Mouse (Mus musculus) adrenal gland, postnatal 0 days (tissue): ENCODE data around the gene Rag1. TPM values are rescaled to one million over a fixed set of nuclear protein-coding genes. Genes with fewer than 3 reads are reported as not detected.

Experiments used
- polyA plus RNA-seq: library from polyadenylated mRNA; unstranded; fragments of >200 nt; fragmentation: Nextera tagmentation; extraction: Ambion mirVana; gene quantifications from 2 replicates; pipeline ENCODE4 v1.2.1, GENCODE M21; 2015

Rag1 gene
- 0.08 and 0.14 TPM in 2 replicates for polyA plus RNA-seq

GRCm38 (mm10) chr2:101649114-101649671 is at the start of gene Rag1, which contains the start of gene B230118H07Rik:
Rag1 (minus strand) TSS chr2:101649501.
B230118H07Rik (minus strand) TSS chr2:101649532.

GRCm38 (mm10) chr2:101678236-101679021 is 29.1 kb upstream of the Rag1 start, which contains the start of gene Traf6:
Traf6 (plus strand) TSS chr2:101678429.

GRCm38 (mm10) chr2:101624526-101624925 is 24.8 kb downstream of the Rag1 start, which contains the start of gene Rag2:
Rag2 (plus strand) TSS chr2:101624718.

Other genes with a start within 250 kb of the Rag1 start
- gene Rag2, start 24.8 kb downstream of the Rag1 start, polyA plus RNA-seq = 0.13 TPM in 1 of 2 replicates, not detected in the other
- 97.1 and 143 TPM in 2 replicates for gene B230118H07Rik, start within 50 bp of the Rag1 start, polyA plus RNA-seq
- gene Traf6, start 28.9 kb upstream of the Rag1 start, polyA plus RNA-seq = 4.2 and 5.9 TPM in 2 replicates
- 2.6 and 4.7 TPM in 2 replicates for gene Prr5l, start 233.5 kb upstream of the Rag1 start, polyA plus RNA-seq
- gene Commd9, start 236.7 kb upstream of the Rag1 start, polyA plus RNA-seq = 59.0 and 65.0 TPM in 2 replicates